Comparison of ENCODE assay signal across 8 mouse cellular contexts in genomic region chr13:114456766-114457566, GRCm38 (mm10). TPM values are rescaled to one million over a fixed set of nuclear protein-coding genes. Genes with fewer than 3 reads are reported as not detected.
A peak's percentile ranks its signal among the peaks of the same experiment; 100 is the strongest.
DNase-seq lines count a peak whose midpoint lies in the region; ATAC-seq and TF ChIP-seq lines count a peak whose summit lies in the region.

No protein-coding gene starts in this region.

- no peaks in the 10 kb centered on the region for H3K4me1 ChIP-seq in embryonic fibroblast, embryonic 13.5 days (ENCODE audit: control insufficient read depth, insufficient read depth, low read length)
- H3K4me1 ChIP-seq in hindbrain, embryonic 13.5 days (replicated peaks) = peaks cover 45% of the 10 kb centered on the region
- H3K4me1 ChIP-seq in liver, embryonic 12.5 days = peaks cover 28% of the 10 kb centered on the region

- peak overlapping the region; percentile 98 for H3K4me2 ChIP-seq in hindbrain, embryonic 13.5 days
- H3K4me2 ChIP-seq in liver, embryonic 12.5 days = peak overlapping the region; percentile 68

- intact Hi-C loops in left cerebral cortex, postnatal 10 days (cut with DNase I) = loop anchor here (10.0 kb wide), 1 partner anchor 382 kb away; no protein-coding TSS in a partner anchor

- ATAC-seq in hindbrain, embryonic 13.5 days (ENCODE audit: low FRiP score) = no peak
- no peak for ATAC-seq in liver, embryonic 12.5 days
- ATAC-seq in monocyte, adult 5-6 weeks (replicated peaks; ENCODE audit: insufficient number of reproducible peaks, low FRiP score, low TSS enrichment, poor library complexity, severe bottlenecking) = peak; percentile 15; the same call in 1 of the 2 replicates

- peak overlapping the region; percentile 92 for H3K4me3 ChIP-seq in embryonic fibroblast, embryonic 13.5 days (ENCODE audit: insufficient read depth, low read length)
- peak overlapping the region; percentile 58 for H3K4me3 ChIP-seq in hindbrain, embryonic 13.5 days
- H3K4me3 ChIP-seq in liver, embryonic 12.5 days = peak overlapping the region; percentile 54

- peak overlapping the region; percentile 44 for H3K9ac ChIP-seq in hindbrain, embryonic 13.5 days
- no peak overlapping the region for H3K9ac ChIP-seq in liver, embryonic 12.5 days

- 0 out of 2 replicates have a peak, but pooled peaks have one; percentile 26 for TF ChIP-seq POLR2A in embryonic fibroblast, embryonic 13.5 days (IDR thresholded peaks at IDR 0.05; ENCODE audit: low read depth, low read length)

- H3K36me3 ChIP-seq in hindbrain, embryonic 13.5 days = no peaks in the 10 kb centered on the region
- H3K36me3 ChIP-seq in liver, embryonic 12.5 days = no peaks in the 10 kb centered on the region

- peak; percentile 42 for DNase-seq in CD4-positive helper T cell, adult 2 months (ENCODE audit: low read depth, low spot score)
- peak; percentile 30 for DNase-seq in R1 (ENCODE audit: low read depth, low spot score)
- peak; percentile 9 for DNase-seq in yolk sac, embryonic 10.5 days (ENCODE audit: low spot score)
- no peak for DNase-seq in left cerebral cortex, postnatal 10 days (ENCODE audit: extremely low spot score in 1 of 2, low spot score in 2 of 2)

- WGBS in hindbrain, embryonic 13.5 days = under 1% methylated on average over 44 of the region's 44 CpGs
- WGBS in liver, embryonic 12.5 days (ENCODE audit: insufficient replicate concordance) = 1% methylated on average over 44 of the region's 44 CpGs

- TF ChIP-seq CTCF in embryonic fibroblast, embryonic 13.5 days (IDR thresholded peaks at IDR 0.05; ENCODE audit: borderline replicate concordance, insufficient read depth, low read length) = no peak

- peak overlapping the region; percentile 64 for H3K27ac ChIP-seq in embryonic fibroblast, embryonic 13.5 days (ENCODE audit: insufficient read depth, low read length)
- H3K27ac ChIP-seq in hindbrain, embryonic 13.5 days = no peak overlapping the region
- no peak overlapping the region for H3K27ac ChIP-seq in liver, embryonic 12.5 days

- peaks cover 53% of the 10 kb centered on the region for H3K27me3 ChIP-seq in hindbrain, embryonic 13.5 days
- H3K27me3 ChIP-seq in liver, embryonic 12.5 days (replicated peaks) = peaks cover 80% of the 10 kb centered on the region

- no peaks in the 10 kb centered on the region for H3K9me3 ChIP-seq in hindbrain, embryonic 13.5 days
- no peaks in the 10 kb centered on the region for H3K9me3 ChIP-seq in liver, embryonic 12.5 days (replicated peaks)

RNA-seq across cellular contexts. Expression of gene Fst, which starts 1.8 kb away (rescaled TPM):
- 40.2 and 100.0 TPM in 2 replicates for polyA plus RNA-seq in embryonic fibroblast, embryonic 13.5 days (2011; ENCODE audit: insufficient read length, low read depth, missing spikeins)
- polyA plus RNA-seq in hindbrain, embryonic 13.5 days (2015; fragmentation: Nextera tagmentation; extraction: Ambion mirVana) = 6.0 and 7.0 TPM in 2 replicates
- 7.4 and 8.3 TPM in 2 replicates for polyA plus RNA-seq in liver, embryonic 12.5 days (2016; fragmentation: Nextera tagmentation; extraction: Ambion mirVana)
- total RNA-seq in monocyte, adult 5-6 weeks (2017) = 0.11 TPM in 1 of 3 replicates, not detected in the others
- total RNA-seq in left cerebral cortex, postnatal 10 days (2021) = 1 to 10 TPM; 1.5 to 2.7 TPM

Comparison
In these comparisons a context has a peak if more than half of its experiments do, and no peak if none do; other contexts are left out.
1. DNase-seq: peak in CD4-positive helper T cell, adult 2 months (single experiment), R1 (single experiment) and yolk sac, embryonic 10.5 days (single experiment); none in left cerebral cortex, postnatal 10 days (0 of 2).
2. Peak in every context shown above with its lines, with median percentiles within 50 percentile points of each other: H3K4me3 ChIP-seq.